Mouse (Mus musculus) C2C12 (cell line): Measurements from ENCODE around the gene Ildr1.

Source experiments
- CEBPB ChIP-seq: IDR thresholded peaks from one replicate; pipeline ENCODE4 v1.6.1; 2011; ENCODE audit warnings: low read depth, mild to moderate bottlenecking, control low read depth, moderate library complexity
- CTCF ChIP-seq: IDR thresholded peaks from one replicate; pipeline ENCODE4 v1.5.1; 2011; ENCODE audit not compliant: control insufficient read depth, insufficient read depth, insufficient read length
- MAX ChIP-seq: IDR thresholded peaks from one replicate; pipeline ENCODE4 v1.6.1; 2011; ENCODE audit warnings: mild to moderate bottlenecking, control low read depth
- MYOD1 ChIP-seq: IDR thresholded peaks from one replicate; pipeline ENCODE4 v1.6.1; 2011; ENCODE audit warnings: low read depth; ENCODE audit not compliant: control insufficient read depth, insufficient read length
- MYOG ChIP-seq: IDR thresholded peaks from one replicate; pipeline ENCODE4 v1.6.1; 2011; ENCODE audit not compliant: control insufficient read depth, insufficient read length; ENCODE audit errors: extremely low read depth
- USF1 ChIP-seq: IDR thresholded peaks from one replicate; pipeline ENCODE4 v1.6.1; 2011; ENCODE audit warnings: low read depth, mild to moderate bottlenecking, control low read depth, moderate library complexity

- TF ChIP-seq CTCF: no peak
- TF ChIP-seq CEBPB: no peak
- no peak for TF ChIP-seq USF1
- no peak for TF ChIP-seq MYOD1
- no peak for TF ChIP-seq MAX
- no peak for TF ChIP-seq MYOG
Observed at GRCm38 (mm10) chr16:36710794-36711193, 17.0 kb downstream of the Ildr1 start.
